Mouse (Mus musculus) CD4-positive, CD25-positive, alpha-beta regulatory T cell, adult 4 months (primary cell): Measurements from ENCODE around the gene Acrbp. TPM values are rescaled to one million over a fixed set of nuclear protein-coding genes. Genes with fewer than 3 reads are reported as not detected.

Experiments
- ATAC-seq: one replicate; pipeline ENCODE4 v1.8.0; 2017
- polyA plus RNA-seq, 2 experiments: library from polyadenylated mRNA; unstranded; fragments of 100-300 nt; shearing (Covaris generic); gene quantifications; one replicate each; pipeline ENCODE4 v1.2.1; 2017

The Acrbp gene
- polyA plus RNA-seq, 2 experiments from 2014 or later: 24.6 to 25.9 TPM

DNA sequence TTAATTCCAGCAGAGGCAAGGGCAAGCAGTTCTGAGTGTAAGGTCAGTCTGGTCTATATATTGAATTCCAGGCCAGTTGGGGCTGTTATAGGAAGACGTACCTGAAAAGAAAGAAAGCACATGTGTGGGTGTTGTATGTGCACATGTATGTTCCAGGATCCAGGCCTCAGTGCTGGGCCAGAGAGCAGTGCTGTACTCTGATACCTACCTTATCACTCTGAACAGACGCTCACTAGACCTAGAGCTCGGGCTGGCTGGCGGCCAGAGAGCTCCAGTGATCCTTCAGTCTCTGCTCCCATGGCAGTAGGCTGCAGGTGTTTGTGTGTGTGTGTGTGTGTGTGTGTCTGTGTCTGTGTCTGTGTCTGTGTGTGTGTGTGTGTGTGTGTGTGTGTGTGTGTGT lies 54.7 kb downstream of the Acrbp start:
- ATAC-seq: no peak

DNA sequence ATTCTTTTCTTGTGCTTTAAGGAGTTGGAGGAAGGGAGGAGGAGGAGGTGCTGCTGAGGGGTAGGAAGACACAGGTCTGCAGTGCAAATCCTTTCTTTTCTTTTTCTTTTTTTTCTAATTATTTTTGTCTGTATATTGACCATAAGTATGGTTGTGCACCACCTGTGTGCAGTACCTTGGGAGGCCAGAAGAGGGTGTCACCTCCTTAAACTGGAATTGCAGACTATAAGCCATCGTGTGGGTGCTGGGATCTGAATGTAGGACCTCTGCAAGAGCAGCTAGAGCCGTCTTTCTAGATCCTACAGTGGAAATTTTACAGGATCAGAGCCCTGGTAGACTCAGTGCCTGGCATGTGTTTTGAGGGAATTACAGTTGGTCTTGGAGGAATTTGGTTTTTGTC lies 58.2 kb downstream of the Acrbp start:
- ATAC-seq: no peak

DNA sequence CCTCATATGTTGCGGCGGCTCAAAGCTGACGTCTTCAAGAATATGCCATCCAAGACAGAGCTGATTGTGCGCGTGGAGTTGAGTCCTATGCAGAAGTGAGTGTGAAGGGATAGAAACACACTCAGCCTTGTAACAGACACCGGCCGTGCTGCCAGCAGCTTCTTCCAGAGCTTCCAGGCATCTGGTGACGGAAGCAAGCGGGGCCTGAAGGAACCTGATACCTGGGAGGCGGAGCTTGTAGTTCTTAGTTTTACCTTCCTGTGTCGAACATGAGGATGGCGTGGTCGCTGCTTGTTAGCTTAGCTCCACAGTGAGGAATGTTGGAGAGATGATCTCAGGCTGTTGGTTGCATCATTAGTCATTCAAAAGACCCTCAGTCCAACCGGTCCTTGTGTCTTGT lies 59.9 kb downstream of the Acrbp start:
- ATAC-seq: no peak

DNA sequence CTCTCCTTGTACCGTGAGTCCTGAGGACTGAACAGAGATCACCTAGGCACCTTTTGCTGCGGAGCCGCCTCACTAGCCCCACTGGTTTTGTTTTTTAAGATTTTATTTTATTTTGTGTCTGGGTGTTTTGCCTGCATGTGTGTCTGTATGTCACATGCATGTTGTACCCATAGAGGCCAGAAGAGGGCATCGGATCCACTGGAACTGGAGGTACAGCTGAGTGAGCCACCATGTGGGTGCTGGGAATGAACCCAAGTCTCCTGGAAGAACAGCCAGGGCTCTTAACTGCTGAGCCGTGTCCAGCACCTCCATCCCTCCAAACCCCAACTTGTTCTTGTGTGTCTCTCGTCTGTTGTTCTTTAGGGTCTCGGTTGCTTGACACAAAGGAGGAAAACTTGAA lies 61.4 kb downstream of the Acrbp start:
- no peak for ATAC-seq

DNA sequence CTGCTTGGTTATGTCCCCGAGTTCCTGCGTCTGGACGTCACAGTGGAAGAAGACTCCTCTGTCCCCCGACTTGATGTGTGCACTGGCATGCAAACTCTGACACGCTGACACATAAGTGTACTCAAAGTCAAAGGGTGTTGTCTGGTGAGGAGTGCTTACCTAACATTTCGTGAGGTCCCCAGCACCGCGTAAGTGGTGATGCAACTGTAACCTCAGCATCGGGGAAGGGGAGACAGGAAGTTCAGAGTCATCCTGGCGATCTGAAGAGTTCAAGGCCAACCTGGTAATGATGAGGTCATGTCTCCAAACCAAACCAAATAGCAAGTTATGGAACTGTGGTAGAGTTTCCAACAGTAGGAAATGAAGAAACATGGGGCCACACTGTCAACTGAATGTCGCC lies 63.1 kb downstream of the Acrbp start:
- no peak for ATAC-seq

Other genes starting within 250 kb of the Acrbp start
- 1 to 10 TPM; 1.7 to 3.4 TPM for gene Spsb2, start 241.0 kb upstream of the Acrbp start, polyA plus RNA-seq
- 10 to 100 TPM; 65.7 to 90.0 TPM for gene Tpi1, start 235.4 kb upstream of the Acrbp start, polyA plus RNA-seq
- 100 to 1,000 TPM in 1 of 2 experiments, 10 to 100 TPM in 1; 77.2 to 154 TPM for gene Usp5, start 220.2 kb upstream of the Acrbp start, polyA plus RNA-seq
- gene Cdca3, start 220.1 kb upstream of the Acrbp start, polyA plus RNA-seq: 10 to 100 TPM in 1 of 2 experiments, 1 to 10 TPM in 1; 8.0 to 27.1 TPM
- not detected for gene Gnb3, start 209.4 kb upstream of the Acrbp start, polyA plus RNA-seq
- under 1 TPM in 1 of 2 experiments, not detected in 1; 0.11 TPM for gene P3h3, start 191.9 kb upstream of the Acrbp start, polyA plus RNA-seq
- gene Gpr162, start 185.7 kb upstream of the Acrbp start, polyA plus RNA-seq: not detected
- gene Cd4, start 161.5 kb upstream of the Acrbp start, polyA plus RNA-seq: 100 to 1,000 TPM; 268 to 648 TPM
- 10 to 100 TPM; 19.0 to 29.0 TPM for gene Lag3, start 138.0 kb upstream of the Acrbp start, polyA plus RNA-seq
- gene Ptms, start 129.6 kb upstream of the Acrbp start, polyA plus RNA-seq: 10 to 100 TPM in 1 of 2 experiments, 1 to 10 TPM in 1; 5.4 to 10.6 TPM
- 10 to 100 TPM; 39.0 to 40.7 TPM for gene Mlf2, start 118.3 kb upstream of the Acrbp start, polyA plus RNA-seq
- gene Cops7a, start 84.2 kb upstream of the Acrbp start, polyA plus RNA-seq: 10 to 100 TPM; 66.2 to 93.4 TPM
- gene Pianp, start 53.0 kb upstream of the Acrbp start, polyA plus RNA-seq: under 1 TPM in 1 of 2 experiments, not detected in 1; 0.15 TPM
- 1 to 10 TPM; 3.9 to 4.4 TPM for gene Zfp384, start 40.5 kb upstream of the Acrbp start, polyA plus RNA-seq
- 10 to 100 TPM; 48.3 to 64.6 TPM for gene Ing4, start 9.9 kb upstream of the Acrbp start, polyA plus RNA-seq
- gene Lpar5, start 18.2 kb downstream of the Acrbp start, polyA plus RNA-seq: 10 to 100 TPM; 12.1 to 19.9 TPM
- gene Chd4, start 46.3 kb downstream of the Acrbp start, polyA plus RNA-seq: 10 to 100 TPM; 61.4 to 71.9 TPM
- 10 to 100 TPM; 51.5 to 59.7 TPM for gene Nop2, start 82.2 kb downstream of the Acrbp start, polyA plus RNA-seq
- gene Iffo1, start 95.6 kb downstream of the Acrbp start, polyA plus RNA-seq: 10 to 100 TPM in 1 of 2 experiments, 1 to 10 TPM in 1; 9.5 to 10.6 TPM
- 100 to 1,000 TPM; 215 to 384 TPM for gene Gapdh, start 116.8 kb downstream of the Acrbp start, polyA plus RNA-seq
- gene Ncapd2, start 142.0 kb downstream of the Acrbp start, polyA plus RNA-seq: 10 to 100 TPM; 22.6 to 49.4 TPM
- gene Mrpl51, start 142.1 kb downstream of the Acrbp start, polyA plus RNA-seq: 10 to 100 TPM; 67.5 to 77.7 TPM
- gene Vamp1, start 165.9 kb downstream of the Acrbp start, polyA plus RNA-seq: 10 to 100 TPM; 17.0 to 28.4 TPM
- 100 to 1,000 TPM in 1 of 2 experiments, 10 to 100 TPM in 1; 88.2 to 156 TPM for gene Tapbpl, start 182.2 kb downstream of the Acrbp start, polyA plus RNA-seq
- 100 to 1,000 TPM; 638 to 724 TPM for gene Cd27, start 187.3 kb downstream of the Acrbp start, polyA plus RNA-seq
- 1 to 10 TPM; 1.9 to 2.3 TPM for gene Tuba3a, start 236.4 kb downstream of the Acrbp start, polyA plus RNA-seq